Mouse (Mus musculus): Measurements from ENCODE around the gene Napa. TPM values are rescaled to one million over a fixed set of nuclear protein-coding genes. Genes with fewer than 3 reads are reported as not detected.

Gene Napa
- polyA plus RNA-seq, 1 experiment from 2014 or later = 161 TPM

- Histone ChIP-seq H3K4me1 (ENCODE audit: control insufficient read depth in 2 of 2, insufficient read depth in 2 of 2, low read length in 2 of 2) (peaks cover 20 to 21% of the 10 kb centered on the region in 2 experiments), H3K4me3 (ENCODE audit: control insufficient read depth in 1 of 2, insufficient read depth in 1 of 2, low read depth in 1 of 2, low read length in 2 of 2) (no peak overlapping the region), H3K36me3 (ENCODE audit: control insufficient read depth, insufficient read depth, low read length) (peaks cover 27% of the 10 kb centered on the region), H3K9me3 (ENCODE audit: control insufficient read depth, low read length) (no peaks in the 10 kb centered on the region), H3K4me2 (ENCODE audit: low read length) (no peak overlapping the region), H3K27ac (replicated peaks in 1 of 2; ENCODE audit: control insufficient read depth in 1 of 2, insufficient read depth in 1 of 2, low read depth in 2 of 2, low read length in 2 of 2) (peak overlapping the region in 1 of 2 experiments; percentile 80; a peak in 1 of 4 replicates), H3K9ac (ENCODE audit: low read length) (no peak overlapping the region), H3K27me3 (ENCODE audit: control insufficient read depth, insufficient read depth, low read length) (no peaks in the 10 kb centered on the region)
- WGBS = 53% methylated on average over 6 of the region's 6 CpGs
- ATAC-seq (ENCODE audit: insufficient number of reproducible peaks, insufficient read depth, low FRiP score, low read depth) = no peak
These were observed 30.1 kb downstream of the Napa start for GRCm38 (mm10) chr7:16128344-16128743.

GRCm38 (mm10) chr7:16128899-16129298 is 30.6 kb downstream of the Napa start:
- Histone ChIP-seq H3K9ac (ENCODE audit: low read length) (peak overlapping the region; percentile 74), H3K4me2 (ENCODE audit: low read length) (peak overlapping the region; percentile 80), H3K4me3 (ENCODE audit: control insufficient read depth in 1 of 2, insufficient read depth in 1 of 2, low read depth in 1 of 2, low read length in 2 of 2) (0 out of 4 replicates have a peak overlapping the region, but pooled peaks have one; percentile 5 to 59), H3K27me3 (ENCODE audit: control insufficient read depth, insufficient read depth, low read length) (no peaks in the 10 kb centered on the region), H3K36me3 (ENCODE audit: control insufficient read depth, insufficient read depth, low read length) (peaks cover 27% of the 10 kb centered on the region), H3K9me3 (ENCODE audit: control insufficient read depth, low read length) (no peaks in the 10 kb centered on the region), H3K4me1 (ENCODE audit: control insufficient read depth in 2 of 2, insufficient read depth in 2 of 2, low read length in 2 of 2) (peaks cover 20 to 21% of the 10 kb centered on the region in 2 experiments), H3K27ac (replicated peaks in 1 of 2; ENCODE audit: control insufficient read depth in 1 of 2, insufficient read depth in 1 of 2, low read depth in 2 of 2, low read length in 2 of 2) (peak overlapping the region; percentile 73 to 80)
- ATAC-seq (ENCODE audit: insufficient number of reproducible peaks, insufficient read depth, low FRiP score, low read depth) = no peak
- 60% methylated on average over 5 of the region's 5 CpGs for WGBS

DNA sequence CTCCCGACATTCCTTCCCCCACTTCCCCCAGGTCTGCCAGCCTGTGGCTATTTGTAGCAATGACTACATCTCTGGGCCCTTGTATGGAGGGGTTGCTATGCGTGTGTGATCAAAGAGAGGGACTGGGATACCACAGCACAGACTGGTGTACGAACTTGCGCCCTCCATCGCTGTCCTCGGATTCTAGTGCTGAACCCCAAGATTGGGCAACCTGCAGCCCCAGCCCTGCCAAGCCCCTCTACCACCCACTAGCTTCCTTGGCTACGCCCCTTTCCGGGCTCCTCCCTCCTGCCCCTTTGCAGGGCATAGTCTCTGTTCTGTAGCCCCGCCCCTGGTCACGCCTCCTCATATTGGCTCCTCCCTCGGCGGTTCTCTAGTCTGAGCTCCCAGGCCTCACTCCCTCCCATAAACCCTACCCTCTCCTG is 31.2 kb downstream of the Napa start, which contains the start of gene Slc8a2:
TSS of gene Slc8a2 (plus strand) at position 406 of the 425 bp plus-strand sequence.
- under 1% methylated on average over 12 of the region's 12 CpGs for WGBS
- peak within 1 kb of the TSS; percentile 57 to 59 for H3K4me3 ChIP-seq (ENCODE audit: control insufficient read depth in 1 of 2, insufficient read depth in 1 of 2, low read depth in 1 of 2, low read length in 2 of 2)
- peak within 1 kb of the TSS; percentile 80 to 88 for H3K27ac ChIP-seq (replicated peaks in 1 of 2; ENCODE audit: control insufficient read depth in 1 of 2, insufficient read depth in 1 of 2, low read depth in 2 of 2, low read length in 2 of 2)
- no peaks in the 10 kb centered on the region for H3K9me3 ChIP-seq (ENCODE audit: control insufficient read depth, low read length)
- peak within 1 kb of the TSS; percentile 80 for H3K4me2 ChIP-seq (ENCODE audit: low read length)
- H3K9ac ChIP-seq (ENCODE audit: low read length) = peak within 1 kb of the TSS; percentile 74
- peaks cover 27% of the 10 kb centered on the region for H3K36me3 ChIP-seq (ENCODE audit: control insufficient read depth, insufficient read depth, low read length)
- peak; percentile 83 for ATAC-seq (ENCODE audit: insufficient number of reproducible peaks, insufficient read depth, low FRiP score, low read depth)
- H3K4me1 ChIP-seq (ENCODE audit: control insufficient read depth in 2 of 2, insufficient read depth in 2 of 2, low read length in 2 of 2) = peaks cover 20 to 21% of the 10 kb centered on the region in 2 experiments
- H3K27me3 ChIP-seq (ENCODE audit: control insufficient read depth, insufficient read depth, low read length) = no peaks in the 10 kb centered on the region

DNA sequence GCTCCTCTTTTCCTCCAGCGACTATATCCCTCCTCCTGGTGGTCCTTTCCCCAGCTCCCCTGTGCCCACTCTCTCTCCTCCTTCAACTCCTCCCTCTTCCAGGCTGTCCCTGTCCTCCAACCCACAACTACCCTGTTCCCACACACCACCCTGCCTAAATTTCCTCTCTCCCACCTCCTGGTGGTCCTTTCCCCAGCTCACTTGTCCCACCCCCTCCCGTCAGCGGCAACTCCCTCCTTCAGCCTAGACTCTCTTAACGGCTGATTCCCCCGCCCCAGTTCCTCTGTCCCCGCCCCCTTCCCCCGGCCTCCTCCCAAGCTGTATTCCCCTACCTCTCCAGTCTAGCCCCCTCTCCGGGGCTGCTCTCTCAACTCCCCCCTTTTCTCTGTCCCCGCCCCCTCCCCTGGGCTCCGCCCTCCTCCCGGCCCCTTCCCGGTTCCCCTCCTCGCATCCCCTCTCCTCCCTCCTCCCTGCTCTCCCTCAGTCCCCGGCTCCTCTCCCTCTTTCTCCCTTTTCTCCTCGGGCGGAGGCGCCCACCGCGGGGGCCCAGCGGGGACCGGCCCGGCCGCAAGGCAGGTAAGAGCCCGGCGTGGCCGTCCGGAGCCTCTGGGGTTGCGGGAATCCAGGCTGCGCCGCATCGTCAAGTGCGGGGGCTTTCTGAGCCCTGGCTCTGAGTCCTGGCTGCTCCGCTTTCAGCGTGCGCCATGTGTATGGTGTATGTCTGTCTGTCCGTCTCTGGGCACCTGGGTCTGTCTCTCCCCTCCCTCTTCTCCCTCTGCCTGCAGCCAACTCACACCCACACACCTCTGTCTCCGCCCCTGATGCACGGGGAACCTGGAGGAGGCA is 31.8 kb downstream of the Napa start:
- Histone ChIP-seq H3K36me3 (ENCODE audit: control insufficient read depth, insufficient read depth, low read length) (peaks cover 21% of the 10 kb centered on the region), H3K9ac (ENCODE audit: low read length) (peak overlapping the region; percentile 74), H3K4me1 (ENCODE audit: control insufficient read depth in 2 of 2, insufficient read depth in 2 of 2, low read length in 2 of 2) (peaks cover 20 to 21% of the 10 kb centered on the region in 2 experiments), H3K9me3 (ENCODE audit: control insufficient read depth, low read length) (no peaks in the 10 kb centered on the region), H3K4me3 (ENCODE audit: control insufficient read depth in 1 of 2, insufficient read depth in 1 of 2, low read depth in 1 of 2, low read length in 2 of 2) (peak overlapping the region; percentile 57 to 59), H3K27ac (replicated peaks in 1 of 2; ENCODE audit: control insufficient read depth in 1 of 2, insufficient read depth in 1 of 2, low read depth in 2 of 2, low read length in 2 of 2) (peak overlapping the region; percentile 80 to 88), H3K27me3 (ENCODE audit: control insufficient read depth, insufficient read depth, low read length) (no peaks in the 10 kb centered on the region), H3K4me2 (ENCODE audit: low read length) (peak overlapping the region; percentile 80)
- WGBS = 3% methylated on average over 33 of the region's 38 CpGs
- ATAC-seq (ENCODE audit: insufficient number of reproducible peaks, insufficient read depth, low FRiP score, low read depth) = peak; percentile 72

DNA sequence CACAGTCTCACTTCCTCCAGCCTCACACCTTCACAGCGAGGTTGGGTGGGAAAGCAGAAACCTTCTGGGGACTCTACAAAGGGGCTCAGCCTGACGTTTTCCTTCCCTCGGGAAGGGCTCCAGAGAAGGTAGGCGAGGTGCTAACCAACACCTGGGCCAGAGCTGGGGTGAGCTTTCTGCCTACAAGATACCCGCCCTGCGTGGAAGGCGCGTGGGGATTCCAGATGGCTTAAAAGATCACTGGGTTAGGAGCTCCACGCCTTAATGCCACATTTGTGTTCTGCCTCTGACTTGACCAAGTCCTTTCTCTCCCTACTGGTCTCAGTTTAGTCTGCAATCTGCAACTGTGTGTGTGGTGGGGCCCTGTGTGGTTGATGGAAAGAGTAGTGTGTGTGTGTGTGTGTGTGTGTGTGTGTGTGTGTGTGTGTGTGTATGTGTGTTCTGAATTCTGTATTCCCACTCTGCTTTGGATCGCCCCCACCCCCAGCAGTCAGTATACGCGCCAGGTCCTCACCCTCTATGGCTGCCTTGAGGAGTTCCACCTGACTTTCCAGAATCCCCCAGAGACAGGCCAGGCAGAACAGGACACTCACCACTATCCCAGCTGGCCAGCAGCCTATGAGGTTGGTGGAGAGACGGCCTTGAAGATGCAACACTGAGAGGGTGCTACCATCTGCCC is 32.8 kb downstream of the Napa start:
- Histone ChIP-seq H3K4me2 (ENCODE audit: low read length) (peak overlapping the region; percentile 80), H3K9me3 (ENCODE audit: control insufficient read depth, low read length) (no peaks in the 10 kb centered on the region), H3K27ac (replicated peaks in 1 of 2; ENCODE audit: control insufficient read depth in 1 of 2, insufficient read depth in 1 of 2, low read depth in 2 of 2, low read length in 2 of 2) (no peak overlapping the region), H3K4me1 (ENCODE audit: control insufficient read depth in 2 of 2, insufficient read depth in 2 of 2, low read length in 2 of 2) (peaks cover 20 to 21% of the 10 kb centered on the region in 2 experiments), H3K36me3 (ENCODE audit: control insufficient read depth, insufficient read depth, low read length) (peaks cover 11% of the 10 kb centered on the region; the same call in 1 of the 2 replicates), H3K4me3 (ENCODE audit: control insufficient read depth in 1 of 2, insufficient read depth in 1 of 2, low read depth in 1 of 2, low read length in 2 of 2) (peak overlapping the region in 1 of 2 experiments; percentile 59; a peak in 2 of 4 replicates), H3K27me3 (ENCODE audit: control insufficient read depth, insufficient read depth, low read length) (no peaks in the 10 kb centered on the region), H3K9ac (ENCODE audit: low read length) (peak overlapping the region; percentile 74; the same call in 1 of the 2 replicates)
- ATAC-seq (ENCODE audit: insufficient number of reproducible peaks, insufficient read depth, low FRiP score, low read depth) = no peak
- 38% methylated on average over 13 of the region's 13 CpGs for WGBS

DNA sequence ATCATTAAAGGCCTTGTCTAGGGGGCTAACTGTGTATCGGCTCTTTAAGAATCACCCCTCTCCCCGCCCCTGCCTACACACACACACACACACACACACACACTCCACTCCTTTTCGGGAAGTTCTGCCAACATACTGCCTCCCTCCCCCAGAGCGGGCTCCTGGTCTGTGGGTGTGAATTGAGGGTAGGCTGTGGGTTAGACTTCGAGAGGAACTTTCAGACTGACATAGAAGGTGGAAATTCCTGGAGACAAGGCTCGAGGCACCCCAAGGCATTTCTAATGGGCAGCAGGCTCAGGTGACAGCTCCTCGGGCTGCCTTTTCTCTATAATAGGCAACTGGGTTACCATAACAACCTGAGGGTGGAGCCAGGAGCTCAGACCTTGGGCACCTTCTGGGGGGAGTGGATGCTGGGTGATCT is 33.9 kb downstream of the Napa start:
- H3K36me3 ChIP-seq (ENCODE audit: control insufficient read depth, insufficient read depth, low read length) = peaks cover 3% of the 10 kb centered on the region; the same call in 1 of the 2 replicates
- peaks cover 20 to 21% of the 10 kb centered on the region in 2 experiments for H3K4me1 ChIP-seq (ENCODE audit: control insufficient read depth in 2 of 2, insufficient read depth in 2 of 2, low read length in 2 of 2)
- H3K4me2 ChIP-seq (ENCODE audit: low read length) = no peak overlapping the region
- H3K9me3 ChIP-seq (ENCODE audit: control insufficient read depth, low read length) = no peaks in the 10 kb centered on the region
- no peak overlapping the region for H3K9ac ChIP-seq (ENCODE audit: low read length)
- H3K27ac ChIP-seq (replicated peaks in 1 of 2; ENCODE audit: control insufficient read depth in 1 of 2, insufficient read depth in 1 of 2, low read depth in 2 of 2, low read length in 2 of 2) = no peak overlapping the region
- WGBS = 16% methylated on average over 7 of the region's 7 CpGs
- no peaks in the 10 kb centered on the region for H3K27me3 ChIP-seq (ENCODE audit: control insufficient read depth, insufficient read depth, low read length)
- H3K4me3 ChIP-seq (ENCODE audit: control insufficient read depth in 1 of 2, insufficient read depth in 1 of 2, low read depth in 1 of 2, low read length in 2 of 2) = no peak overlapping the region
- ATAC-seq (ENCODE audit: insufficient number of reproducible peaks, insufficient read depth, low FRiP score, low read depth) = no peak

DNA sequence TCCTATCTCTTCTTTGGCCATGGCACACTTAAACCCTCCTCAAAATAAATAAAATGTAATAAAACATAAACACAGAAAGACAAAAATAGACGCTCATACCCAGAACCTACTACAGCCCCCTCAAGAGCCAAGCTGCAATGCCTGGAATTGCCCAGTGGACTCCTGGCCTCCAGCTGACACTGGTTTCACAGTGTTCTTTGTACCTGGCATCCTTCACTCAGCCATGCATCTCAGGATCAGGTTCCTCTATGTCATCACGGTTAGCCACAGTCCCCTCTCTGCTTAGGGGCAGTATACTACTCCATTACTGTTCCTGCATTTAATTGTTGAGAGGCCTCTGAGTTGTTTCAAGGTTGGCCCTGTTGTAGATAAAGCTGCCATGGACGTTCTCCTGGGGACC is 34.7 kb downstream of the Napa start:
- H3K4me1 ChIP-seq (ENCODE audit: control insufficient read depth in 2 of 2, insufficient read depth in 2 of 2, low read length in 2 of 2) = peaks cover 20 to 21% of the 10 kb centered on the region in 2 experiments
- ATAC-seq (ENCODE audit: insufficient number of reproducible peaks, insufficient read depth, low FRiP score, low read depth) = no peak
- H3K27me3 ChIP-seq (ENCODE audit: control insufficient read depth, insufficient read depth, low read length) = no peaks in the 10 kb centered on the region
- H3K4me2 ChIP-seq (ENCODE audit: low read length) = no peak overlapping the region
- H3K9ac ChIP-seq (ENCODE audit: low read length) = no peak overlapping the region
- no peak overlapping the region for H3K27ac ChIP-seq (replicated peaks in 1 of 2; ENCODE audit: control insufficient read depth in 1 of 2, insufficient read depth in 1 of 2, low read depth in 2 of 2, low read length in 2 of 2)
- 61% methylated on average over 3 of the region's 3 CpGs for WGBS
- no peaks in the 10 kb centered on the region for H3K36me3 ChIP-seq (ENCODE audit: control insufficient read depth, insufficient read depth, low read length)
- H3K4me3 ChIP-seq (ENCODE audit: control insufficient read depth in 1 of 2, insufficient read depth in 1 of 2, low read depth in 1 of 2, low read length in 2 of 2) = no peak overlapping the region
- no peaks in the 10 kb centered on the region for H3K9me3 ChIP-seq (ENCODE audit: control insufficient read depth, low read length)

All from heart, embryonic 14.5 days (tissue).